Mouse (Mus musculus) MEL (cell line): ENCODE data around the gene Srcap. TPM values are rescaled to one million over a fixed set of nuclear protein-coding genes. Genes with fewer than 3 reads are reported as not detected.

ENCODE experiments used
- DNase-seq: peaks from one replicate; pipeline ENCODE4 v3.0.0; 2011; ENCODE audit warnings: low read depth, low spot score
- H3K27ac ChIP-seq: 2 replicates; pipeline ENCODE4 v1.5.1; 2012; ENCODE audit warnings: low read depth, mild to moderate bottlenecking, control low read depth, low read length, moderate library complexity; ENCODE audit not compliant: control insufficient read depth
- H3K27me3 ChIP-seq, 2 experiments: fragments of 150-350 bp in 1 of 2; sonication (generic) in 1 of 2; 2 replicates each; pipeline ENCODE4 v1.6.1; 2012; ENCODE audit warnings: low read length in 2 of 2, mild to moderate bottlenecking in 2 of 2, improper control_type of control experiment in 1 of 2, moderate library complexity in 1 of 2; ENCODE audit not compliant: insufficient read depth in 2 of 2, control insufficient read depth in 1 of 2
- H3K36me3 ChIP-seq, 2 experiments: 2 replicates each; pipeline ENCODE4 v1.6.1; 2012 to 2014; ENCODE audit warnings: low read length in 2 of 2, improper control_type of control experiment in 1 of 2, inconsistent platforms in 1 of 2, mild to moderate bottlenecking in 1 of 2; ENCODE audit not compliant: insufficient read depth in 2 of 2, control insufficient read depth in 1 of 2
- H3K4me1 ChIP-seq, 2 experiments: fragments of 150-350 bp in 1 of 2; sonication (generic) in 1 of 2; 2 replicates each; pipeline ENCODE4 v1.6.1; 2012; ENCODE audit warnings: low read length in 2 of 2, improper control_type of control experiment in 1 of 2, mild to moderate bottlenecking in 1 of 2; ENCODE audit not compliant: insufficient read depth in 2 of 2, control insufficient read depth in 1 of 2
- H3K4me3 ChIP-seq, 2 experiments: fragments of 150-350 bp in 1 of 2; sonication (generic) in 1 of 2; 2 replicates each; pipeline ENCODE4 v1.5.1; 2012; ENCODE audit warnings: low read depth in 2 of 2, low read length in 2 of 2, mild to moderate bottlenecking in 2 of 2, moderate library complexity in 2 of 2, control low read depth in 1 of 2, improper control_type of control experiment in 1 of 2; ENCODE audit not compliant: control insufficient read depth in 1 of 2, insufficient read depth in 1 of 2
- H3K79me2 ChIP-seq: 2 replicates; pipeline ENCODE4 v1.6.1; 2012; ENCODE audit warnings: mild to moderate bottlenecking, low read length, moderate library complexity; ENCODE audit not compliant: control insufficient read depth, poor library complexity, insufficient read depth
- H3K9ac ChIP-seq: 2 replicates; pipeline ENCODE4 v1.6.1; 2012; ENCODE audit warnings: low read depth, mild to moderate bottlenecking, control low read depth, low read length, moderate library complexity; ENCODE audit not compliant: control insufficient read depth, poor library complexity, severe bottlenecking
- H3K9me3 ChIP-seq: fragments of 150-350 bp; sonication (generic); replicated peaks from 2 replicates; pipeline ENCODE4 v1.6.1; 2012; ENCODE audit warnings: mild to moderate bottlenecking, low read length, improper control_type of control experiment, moderate library complexity; ENCODE audit not compliant: insufficient read depth
- ETS1 ChIP-seq: IDR thresholded peaks from 2 replicates; pipeline ENCODE4 v1.6.1; 2012; ENCODE audit warnings: low read depth, mild to moderate bottlenecking, inconsistent platforms, low read length, improper control_type of control experiment, moderate library complexity
- MAFK ChIP-seq: IDR thresholded peaks from 2 replicates; pipeline ENCODE4 v1.6.1; 2011; ENCODE audit warnings: low read depth, mild to moderate bottlenecking, low read length, improper control_type of control experiment, borderline replicate concordance
- MAZ ChIP-seq: IDR thresholded peaks from 2 replicates; pipeline ENCODE4 v1.6.1; 2012; ENCODE audit warnings: low read depth, mild to moderate bottlenecking, inconsistent platforms, low read length, improper control_type of control experiment
- MXI1 ChIP-seq: IDR thresholded peaks from 2 replicates; pipeline ENCODE4 v1.6.1; 2011; ENCODE audit warnings: mild to moderate bottlenecking, low read depth, low read length, improper control_type of control experiment
- MYC ChIP-seq: IDR thresholded peaks from 2 replicates; pipeline ENCODE4 v1.6.1; 2011; ENCODE audit warnings: low read depth, mild to moderate bottlenecking, low read length, improper control_type of control experiment, moderate library complexity
- NELFE ChIP-seq: IDR thresholded peaks from 2 replicates; pipeline ENCODE4 v1.6.1; 2011; ENCODE audit warnings: low read depth, low read length, improper control_type of control experiment
- POLR2AphosphoS5 ChIP-seq: IDR thresholded peaks from 2 replicates; pipeline ENCODE4 v1.6.1; 2012; ENCODE audit warnings: low read depth, borderline replicate concordance, mild to moderate bottlenecking, inconsistent platforms, low read length, moderate library complexity, mixed read lengths
- SMC3 ChIP-seq: IDR thresholded peaks from 2 replicates; pipeline ENCODE4 v1.6.1; 2011; ENCODE audit warnings: low read depth, low read length, improper control_type of control experiment
- TCF12 ChIP-seq: IDR thresholded peaks from 2 replicates; pipeline ENCODE4 v1.6.1; 2014; ENCODE audit warnings: low read depth, mild to moderate bottlenecking, inconsistent platforms, low read length, improper control_type of control experiment, moderate library complexity
- USF1 ChIP-seq: IDR thresholded peaks from 2 replicates; pipeline ENCODE4 v1.6.1; 2014; ENCODE audit warnings: low read depth, mild to moderate bottlenecking, inconsistent platforms, low read length, improper control_type of control experiment, moderate library complexity
- ZC3H11A ChIP-seq: IDR thresholded peaks from 2 replicates; pipeline ENCODE4 v1.6.1; 2012; ENCODE audit warnings: low read depth, mild to moderate bottlenecking, inconsistent platforms, low read length, improper control_type of control experiment
- ZNF384 ChIP-seq: IDR thresholded peaks from 2 replicates; pipeline ENCODE4 v1.6.1; 2012; ENCODE audit warnings: low read depth, mild to moderate bottlenecking, inconsistent platforms, low read length, improper control_type of control experiment
- polyA plus RNA-seq, 2 experiments: library from polyadenylated mRNA; stranded (reverse) in 1 of 2; unstranded in 1 of 2; fragments of >175 nt in 1 of 2; fragments of >200 nt in 1 of 2; gene quantifications; 2 replicates each; pipeline versions ENCODE4 v1.2.1 to v1.2.4; 2012; ENCODE audit warnings: low replicate concordance in 2 of 2, low read depth in 1 of 2; ENCODE audit not compliant: insufficient read length in 2 of 2, insufficient read depth in 1 of 2, missing spikeins in 1 of 2
- total RNA-seq: library from RNA; depleted of rRNA; stranded (reverse); fragments of 300-350 nt; gene quantifications from 2 replicates; pipeline ENCODE4 v1.2.3, GENCODE M21; 2012

The Srcap gene
- total and polyA plus RNA-seq, 3 experiments, result 20.3 to 45.1 (median 34.3) TPM

GRCm38 (mm10) chr7:127588011-127588871, 76.5 kb downstream of the Srcap start, which contains the start of the genes Ccdc189 and Rnf40 (continued):
- TF ChIP-seq ZC3H11A, result no peak
- TF ChIP-seq POLR2AphosphoS5, result no peak
- TF ChIP-seq SMC3, result no peak
- TF ChIP-seq ETS1, result peak; percentile 53; the same call in 1 of the 2 replicates

- Histone ChIP-seq H3K4me1 (peaks cover 6 to 33% of the 10 kb centered on the region in 2 experiments; a peak in 3 of 4 replicates), H3K36me3 (peaks cover 3 to 30% of the 10 kb centered on the region in 2 experiments; a peak in 3 of 4 replicates), H3K27ac (peak overlapping the region; percentile 41)
Measured at GRCm38 (mm10) chr7:127588901-127589300, 77.1 kb downstream of the Srcap start.

GRCm38 (mm10) chr7:127589637-127590036, 77.9 kb downstream of the Srcap start:
- Histone ChIP-seq H3K9me3 (no peaks in the 10 kb centered on the region), H3K79me2 (peaks cover 12% of the 10 kb centered on the region), H3K36me3 (peaks cover 8 to 30% of the 10 kb centered on the region in 2 experiments; a peak in 3 of 4 replicates), H3K4me3 (no peak overlapping the region; a peak in 1 of 4 replicates), H3K4me1 (peaks cover 6 to 33% of the 10 kb centered on the region in 2 experiments; a peak in 3 of 4 replicates), H3K27ac (no peak overlapping the region), H3K9ac (no peak overlapping the region), H3K27me3 (no peaks in the 10 kb centered on the region)
- TF ChIP-seq MAZ (no peak), NELFE (no peak), ZNF384 (no peak), ETS1 (no peak), USF1 (no peak), MYC (no peak), TCF12 (no peak), MAFK (no peak), MXI1 (no peak)
- DNase-seq, result no peak

More at GRCm38 (mm10) chr7:127588901-127589300, 77.1 kb downstream of the Srcap start:
- peak overlapping the region; percentile 90 to 97 for H3K4me3 ChIP-seq
- no peaks in the 10 kb centered on the region for H3K9me3 ChIP-seq
- no peak for TF ChIP-seq ZNF384
- peak overlapping the region; percentile 87 for H3K9ac ChIP-seq
- H3K79me2 ChIP-seq, result peaks cover 12% of the 10 kb centered on the region
- no peak for DNase-seq
- H3K27me3 ChIP-seq, result no peaks in the 10 kb centered on the region
